Mouse (Mus musculus) MEL (cell line): ENCODE measurements around the gene Myo3b. TPM values are rescaled to one million over a fixed set of nuclear protein-coding genes. Genes with fewer than 3 reads are reported as not detected.

Experiments
- DNase-seq: peaks from one replicate; pipeline ENCODE4 v3.0.0; 2011; ENCODE audit warnings: low read depth, low spot score
- H3K27ac ChIP-seq: 2 replicates; pipeline ENCODE4 v1.5.1; 2012; ENCODE audit warnings: low read depth, mild to moderate bottlenecking, control low read depth, low read length, moderate library complexity; ENCODE audit not compliant: control insufficient read depth
- H3K27me3 ChIP-seq, 2 experiments: fragments of 150-350 bp in 1 of 2; sonication (generic) in 1 of 2; 2 replicates each; pipeline ENCODE4 v1.6.1; 2012; ENCODE audit warnings: low read length in 2 of 2, mild to moderate bottlenecking in 2 of 2, improper control_type of control experiment in 1 of 2, moderate library complexity in 1 of 2; ENCODE audit not compliant: insufficient read depth in 2 of 2, control insufficient read depth in 1 of 2
- H3K36me3 ChIP-seq, 2 experiments: 2 replicates each; pipeline ENCODE4 v1.6.1; 2012 to 2014; ENCODE audit warnings: low read length in 2 of 2, improper control_type of control experiment in 1 of 2, inconsistent platforms in 1 of 2, mild to moderate bottlenecking in 1 of 2; ENCODE audit not compliant: insufficient read depth in 2 of 2, control insufficient read depth in 1 of 2
- H3K4me1 ChIP-seq, 2 experiments: fragments of 150-350 bp in 1 of 2; sonication (generic) in 1 of 2; 2 replicates each; pipeline ENCODE4 v1.6.1; 2012; ENCODE audit warnings: low read length in 2 of 2, improper control_type of control experiment in 1 of 2, mild to moderate bottlenecking in 1 of 2; ENCODE audit not compliant: insufficient read depth in 2 of 2, control insufficient read depth in 1 of 2
- H3K4me3 ChIP-seq, 2 experiments: fragments of 150-350 bp in 1 of 2; sonication (generic) in 1 of 2; 2 replicates each; pipeline ENCODE4 v1.5.1; 2012; ENCODE audit warnings: low read depth in 2 of 2, low read length in 2 of 2, mild to moderate bottlenecking in 2 of 2, moderate library complexity in 2 of 2, control low read depth in 1 of 2, improper control_type of control experiment in 1 of 2; ENCODE audit not compliant: control insufficient read depth in 1 of 2, insufficient read depth in 1 of 2
- H3K79me2 ChIP-seq: 2 replicates; pipeline ENCODE4 v1.6.1; 2012; ENCODE audit warnings: mild to moderate bottlenecking, low read length, moderate library complexity; ENCODE audit not compliant: control insufficient read depth, poor library complexity, insufficient read depth
- H3K9ac ChIP-seq: 2 replicates; pipeline ENCODE4 v1.6.1; 2012; ENCODE audit warnings: low read depth, mild to moderate bottlenecking, control low read depth, low read length, moderate library complexity; ENCODE audit not compliant: control insufficient read depth, poor library complexity, severe bottlenecking
- H3K9me3 ChIP-seq: fragments of 150-350 bp; sonication (generic); replicated peaks from 2 replicates; pipeline ENCODE4 v1.6.1; 2012; ENCODE audit warnings: mild to moderate bottlenecking, low read length, improper control_type of control experiment, moderate library complexity; ENCODE audit not compliant: insufficient read depth
- CHD1 ChIP-seq: IDR thresholded peaks from 2 replicates; pipeline ENCODE4 v1.6.1; 2012; ENCODE audit warnings: low read depth, mild to moderate bottlenecking, inconsistent platforms, low read length, improper control_type of control experiment
- CTCF ChIP-seq, 3 experiments: IDR thresholded peaks in 2 of 3; conservative IDR thresholded peaks in 1 of 3; 2 replicates each; pipeline ENCODE4 v1.5.1; 2011 to 2012; ENCODE audit warnings: low read length in 3 of 3, low read depth in 2 of 3, mild to moderate bottlenecking in 2 of 3, improper control_type of control experiment in 1 of 3, inconsistent platforms in 1 of 3, mixed read lengths in 1 of 3, moderate library complexity in 1 of 3; ENCODE audit not compliant: control insufficient read depth in 1 of 3, insufficient read depth in 1 of 3, poor library complexity in 1 of 3, severe bottlenecking in 1 of 3
- E2F4 ChIP-seq: IDR thresholded peaks from 2 replicates; pipeline ENCODE4 v1.6.1; 2011; ENCODE audit warnings: low read depth, low read length, improper control_type of control experiment, borderline replicate concordance
- ELF1 ChIP-seq: IDR thresholded peaks from 2 replicates; pipeline ENCODE4 v1.6.1; 2014; ENCODE audit warnings: low read depth, mild to moderate bottlenecking, inconsistent platforms, low read length, improper control_type of control experiment, moderate library complexity
- HCFC1 ChIP-seq: IDR thresholded peaks from 2 replicates; pipeline ENCODE4 v1.6.1; 2012; ENCODE audit warnings: low read depth, mild to moderate bottlenecking, inconsistent platforms, low read length, improper control_type of control experiment, moderate library complexity
- KAT2A ChIP-seq: conservative IDR thresholded peaks from 2 replicates; pipeline ENCODE4 v1.6.1; 2012; ENCODE audit warnings: low read depth, low read length, improper control_type of control experiment, inconsistent platforms
- MAZ ChIP-seq: IDR thresholded peaks from 2 replicates; pipeline ENCODE4 v1.6.1; 2012; ENCODE audit warnings: low read depth, mild to moderate bottlenecking, inconsistent platforms, low read length, improper control_type of control experiment
- MXI1 ChIP-seq: IDR thresholded peaks from 2 replicates; pipeline ENCODE4 v1.6.1; 2011; ENCODE audit warnings: mild to moderate bottlenecking, low read depth, low read length, improper control_type of control experiment
- MYC ChIP-seq: IDR thresholded peaks from 2 replicates; pipeline ENCODE4 v1.6.1; 2011; ENCODE audit warnings: low read depth, mild to moderate bottlenecking, low read length, improper control_type of control experiment, moderate library complexity
- NRF1 ChIP-seq: IDR thresholded peaks from 2 replicates; pipeline ENCODE4 v1.6.1; 2014; ENCODE audit warnings: low read depth, mild to moderate bottlenecking, inconsistent platforms, low read length, improper control_type of control experiment, moderate library complexity; ENCODE audit not compliant: poor library complexity, insufficient read depth, severe bottlenecking
- SIN3A ChIP-seq: IDR thresholded peaks from 2 replicates; pipeline ENCODE4 v1.6.1; 2012; ENCODE audit warnings: low read length, improper control_type of control experiment, inconsistent platforms
- TCF12 ChIP-seq: IDR thresholded peaks from 2 replicates; pipeline ENCODE4 v1.6.1; 2014; ENCODE audit warnings: low read depth, mild to moderate bottlenecking, inconsistent platforms, low read length, improper control_type of control experiment, moderate library complexity
- USF2 ChIP-seq, 2 experiments: IDR thresholded peaks; 2 replicates each; pipeline ENCODE4 v1.6.1; 2011 to 2012; ENCODE audit warnings: improper control_type of control experiment in 2 of 2, low read length in 2 of 2, borderline replicate concordance in 1 of 2, inconsistent platforms in 1 of 2, low read depth in 1 of 2, mild to moderate bottlenecking in 1 of 2; ENCODE audit not compliant: insufficient read depth in 1 of 2
- ZC3H11A ChIP-seq: IDR thresholded peaks from 2 replicates; pipeline ENCODE4 v1.6.1; 2012; ENCODE audit warnings: low read depth, mild to moderate bottlenecking, inconsistent platforms, low read length, improper control_type of control experiment
- polyA plus RNA-seq, 2 experiments: library from polyadenylated mRNA; stranded (reverse) in 1 of 2; unstranded in 1 of 2; fragments of >175 nt in 1 of 2; fragments of >200 nt in 1 of 2; gene quantifications; 2 replicates each; pipeline versions ENCODE4 v1.2.1 to v1.2.4; 2012; ENCODE audit warnings: low replicate concordance in 2 of 2, low read depth in 1 of 2; ENCODE audit not compliant: insufficient read length in 2 of 2, insufficient read depth in 1 of 2, missing spikeins in 1 of 2
- total RNA-seq: library from RNA; depleted of rRNA; stranded (reverse); fragments of 300-350 nt; gene quantifications from 2 replicates; pipeline ENCODE4 v1.2.3, GENCODE M21; 2012

The Myo3b gene
- total and polyA plus RNA-seq, 3 experiments, result not detected

- Histone ChIP-seq H3K4me1 (no peaks in the 10 kb centered on the region), H3K9me3 (no peaks in the 10 kb centered on the region), H3K79me2 (no peaks in the 10 kb centered on the region), H3K36me3 (no peaks in the 10 kb centered on the region), H3K9ac (no peak overlapping the region), H3K4me3 (no peak overlapping the region), H3K27me3 (no peaks in the 10 kb centered on the region), H3K27ac (no peak overlapping the region)
- no peak for DNase-seq
- TF ChIP-seq MYC (no peak), USF2 (IDR thresholded peaks at IDR 0.05; ENCODE audit: borderline replicate concordance in 1 of 2, insufficient read depth in 1 of 2, low read depth in 1 of 2, low read length in 2 of 2) (no peak), TCF12 (no peak)
These were observed 60.5 kb downstream of the Myo3b start for GRCm38 (mm10) chr2:70099459-70099858.

- TF ChIP-seq MYC (no peak), CTCF (IDR thresholded peaks at IDR 0.05 in 2 of 3, conservative IDR thresholded peaks at IDR 0.05 in 1 of 3; ENCODE audit: control insufficient read depth in 1 of 3, insufficient read depth in 1 of 3, low read depth in 2 of 3, low read length in 3 of 3, poor library complexity in 1 of 3, severe bottlenecking in 1 of 3) (no peak), CHD1 (no peak), KAT2A (no peak), NRF1 (no peak), HCFC1 (no peak), SIN3A (no peak), MXI1 (no peak), E2F4 (no peak), ZC3H11A (no peak)
These were observed 66.5 kb downstream of the Myo3b start for GRCm38 (mm10) chr2:70105286-70106030.

GRCm38 (mm10) chr2:70109010-70109409, 70.1 kb downstream of the Myo3b start:
- no peaks in the 10 kb centered on the region for H3K9me3 ChIP-seq
- DNase-seq, result no peak

More at GRCm38 (mm10) chr2:70105286-70106030, 66.5 kb downstream of the Myo3b start:
- Histone ChIP-seq H3K4me3 (no peak overlapping the region), H3K9me3 (no peaks in the 10 kb centered on the region), H3K4me1 (no peaks in the 10 kb centered on the region), H3K9ac (no peak overlapping the region), H3K36me3 (no peaks in the 10 kb centered on the region), H3K27ac (no peak overlapping the region), H3K27me3 (no peaks in the 10 kb centered on the region; a peak in 1 of 4 replicates), H3K79me2 (no peaks in the 10 kb centered on the region)
- DNase-seq, result no peak

More at GRCm38 (mm10) chr2:70109010-70109409, 70.1 kb downstream of the Myo3b start:
- Histone ChIP-seq H3K27ac (no peak overlapping the region), H3K27me3 (no peaks in the 10 kb centered on the region; a peak in 1 of 4 replicates), H3K9ac (no peak overlapping the region), H3K4me1 (no peaks in the 10 kb centered on the region), H3K4me3 (no peak overlapping the region), H3K36me3 (no peaks in the 10 kb centered on the region), H3K79me2 (no peaks in the 10 kb centered on the region)
- TF ChIP-seq USF2 (IDR thresholded peaks at IDR 0.05; ENCODE audit: borderline replicate concordance in 1 of 2, insufficient read depth in 1 of 2, low read depth in 1 of 2, low read length in 2 of 2) (no peak), MAZ (no peak), ELF1 (no peak), NRF1 (no peak)
